Mouse (Mus musculus): ENCODE results near the gene Thsd4. TPM values are rescaled to one million over a fixed set of nuclear protein-coding genes. Genes with fewer than 3 reads are reported as not detected.

The Thsd4 gene
- polyA plus RNA-seq, 1 experiment from 2014 or later: 6.4 TPM

DNA sequence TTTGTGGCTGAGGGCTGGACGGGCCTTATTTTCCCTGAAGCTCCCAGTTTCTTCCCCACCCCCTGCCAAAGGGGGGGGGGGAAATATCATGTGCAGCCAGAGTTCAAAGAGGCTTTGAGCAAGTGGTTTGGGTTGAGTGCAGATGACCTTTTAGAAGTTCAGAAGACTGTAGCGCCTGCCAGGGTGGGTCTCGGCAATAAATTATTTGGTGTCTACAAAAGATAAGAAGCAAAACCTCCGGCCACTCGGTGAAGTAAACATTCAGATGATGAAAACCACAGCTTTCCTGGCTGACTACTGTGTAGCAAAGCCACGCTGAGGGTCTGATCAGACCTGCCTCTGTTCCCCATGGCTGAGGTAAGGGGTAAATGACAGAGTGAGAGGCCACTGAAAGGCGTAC is 116.1 kb downstream of the Thsd4 start:
- no peak overlapping the region for H3K27ac ChIP-seq
- no peak overlapping the region for H3K4me3 ChIP-seq (replicated peaks; ENCODE audit: low read length)
- WGBS: 73% methylated on average over 7 of the region's 7 CpGs
- no peak overlapping the region for H3K9ac ChIP-seq
- no peaks in the 10 kb centered on the region for H3K27me3 ChIP-seq (ENCODE audit: control insufficient read depth, insufficient read depth, low read length)
- no peaks in the 10 kb centered on the region for H3K9me3 ChIP-seq (ENCODE audit: control insufficient read depth, low read length)
- no peak overlapping the region for H3K4me2 ChIP-seq (replicated peaks)
- no peak for DNase-seq (ENCODE audit: low spot score)
- no peaks in the 10 kb centered on the region for H3K36me3 ChIP-seq (replicated peaks; ENCODE audit: control insufficient read depth, insufficient read depth)
- 0 out of 2 replicates have a peak, but pooled peaks cover 5% of the 10 kb centered on the region for H3K4me1 ChIP-seq (replicated peaks; ENCODE audit: control insufficient read depth, insufficient read depth, low read length)
- no peak for ATAC-seq (ENCODE audit: low FRiP score)

DNA sequence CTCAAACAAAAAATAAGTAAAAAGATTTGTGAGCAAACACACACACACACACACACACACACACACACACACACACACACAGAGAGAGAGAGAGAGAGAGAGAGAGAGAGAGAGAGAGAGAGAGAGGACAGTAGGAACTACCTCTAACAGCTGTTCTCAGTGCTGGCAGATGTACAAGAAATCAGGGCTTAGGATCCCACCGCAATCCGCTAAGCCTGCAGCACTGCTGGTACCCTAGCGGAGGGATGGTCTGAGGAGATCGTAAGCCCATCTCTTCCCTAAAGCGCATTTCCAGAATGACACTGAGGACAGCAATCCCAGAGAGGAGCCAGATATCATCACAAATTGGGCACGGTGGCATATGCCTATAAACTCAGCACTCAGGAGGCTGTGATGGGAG is 119.2 kb downstream of the Thsd4 start:
- no peaks in the 10 kb centered on the region for H3K9me3 ChIP-seq (ENCODE audit: control insufficient read depth, low read length)
- no peak for ATAC-seq (ENCODE audit: low FRiP score)
- H3K9ac ChIP-seq: no peak overlapping the region
- H3K27me3 ChIP-seq (ENCODE audit: control insufficient read depth, insufficient read depth, low read length): no peaks in the 10 kb centered on the region
- no peak overlapping the region for H3K27ac ChIP-seq
- no peaks in the 10 kb centered on the region for H3K36me3 ChIP-seq (replicated peaks; ENCODE audit: control insufficient read depth, insufficient read depth)
- H3K4me2 ChIP-seq (replicated peaks): no peak overlapping the region
- 90% methylated on average over 6 of the region's 6 CpGs for WGBS
- H3K4me1 ChIP-seq (replicated peaks; ENCODE audit: control insufficient read depth, insufficient read depth, low read length): no peaks in the 10 kb centered on the region
- DNase-seq (ENCODE audit: low spot score): no peak
- no peak overlapping the region for H3K4me3 ChIP-seq (replicated peaks; ENCODE audit: low read length)

DNA sequence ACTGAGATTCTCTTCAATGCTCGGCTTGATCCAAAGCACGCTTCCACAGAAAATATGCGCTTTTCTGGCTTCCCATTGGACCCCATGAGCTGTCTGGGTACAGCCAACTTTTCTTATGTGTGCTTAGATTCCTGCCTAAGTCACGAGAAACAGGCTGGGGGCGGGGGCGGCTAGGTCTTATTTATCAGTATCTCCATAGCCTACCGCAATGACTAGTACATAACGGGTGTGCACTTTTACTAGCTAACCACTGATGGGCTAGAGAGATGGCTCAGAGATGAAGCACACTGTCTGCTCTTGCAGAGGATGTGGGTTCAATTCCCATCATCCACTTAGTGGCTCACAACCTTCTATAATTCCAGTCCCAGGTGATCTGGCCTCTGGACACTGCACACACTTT is 121.8 kb downstream of the Thsd4 start:
- H3K9me3 ChIP-seq (ENCODE audit: control insufficient read depth, low read length): no peaks in the 10 kb centered on the region
- DNase-seq (ENCODE audit: low spot score) (no peak), ATAC-seq (ENCODE audit: low FRiP score) (no peak)
- H3K27me3 ChIP-seq (ENCODE audit: control insufficient read depth, insufficient read depth, low read length): no peaks in the 10 kb centered on the region
- WGBS: 96% methylated on average over 8 of the region's 8 CpGs
- no peak overlapping the region for H3K27ac ChIP-seq
- no peaks in the 10 kb centered on the region for H3K4me1 ChIP-seq (replicated peaks; ENCODE audit: control insufficient read depth, insufficient read depth, low read length)
- no peak overlapping the region for H3K4me3 ChIP-seq (replicated peaks; ENCODE audit: low read length)
- H3K36me3 ChIP-seq (replicated peaks; ENCODE audit: control insufficient read depth, insufficient read depth): no peaks in the 10 kb centered on the region
- no peak overlapping the region for H3K4me2 ChIP-seq (replicated peaks)
- H3K9ac ChIP-seq: no peak overlapping the region

DNA sequence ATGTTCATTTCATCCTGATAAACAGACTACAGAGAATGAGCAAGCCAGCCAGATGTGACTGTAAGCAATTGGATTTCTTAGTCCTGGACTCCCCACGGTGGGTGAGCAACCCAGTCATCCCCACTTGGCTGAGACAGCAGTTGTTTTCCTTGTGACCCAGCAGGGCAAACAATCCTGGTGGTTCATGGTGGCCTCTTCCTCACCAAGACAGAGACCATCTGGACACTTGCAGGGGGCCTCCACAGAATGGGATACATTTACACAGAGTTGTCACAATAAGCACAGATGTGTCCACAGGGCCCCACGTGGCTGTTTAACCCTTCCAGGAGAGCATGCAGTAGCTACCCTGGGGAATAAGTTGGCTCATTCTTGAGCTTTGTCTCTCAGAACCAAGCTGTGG is 123.8 kb downstream of the Thsd4 start:
- DNase-seq (ENCODE audit: low spot score) (no peak), ATAC-seq (ENCODE audit: low FRiP score) (no peak)
- H3K4me3 ChIP-seq (replicated peaks; ENCODE audit: low read length): no peak overlapping the region
- H3K9ac ChIP-seq: no peak overlapping the region
- no peak overlapping the region for H3K4me2 ChIP-seq (replicated peaks)
- WGBS: 44% methylated on average over 2 of the region's 2 CpGs
- H3K27ac ChIP-seq: no peak overlapping the region
- H3K9me3 ChIP-seq (ENCODE audit: control insufficient read depth, low read length): no peaks in the 10 kb centered on the region
- no peaks in the 10 kb centered on the region for H3K27me3 ChIP-seq (ENCODE audit: control insufficient read depth, insufficient read depth, low read length)
- H3K36me3 ChIP-seq (replicated peaks; ENCODE audit: control insufficient read depth, insufficient read depth): no peaks in the 10 kb centered on the region
- no peaks in the 10 kb centered on the region for H3K4me1 ChIP-seq (replicated peaks; ENCODE audit: control insufficient read depth, insufficient read depth, low read length)

DNA sequence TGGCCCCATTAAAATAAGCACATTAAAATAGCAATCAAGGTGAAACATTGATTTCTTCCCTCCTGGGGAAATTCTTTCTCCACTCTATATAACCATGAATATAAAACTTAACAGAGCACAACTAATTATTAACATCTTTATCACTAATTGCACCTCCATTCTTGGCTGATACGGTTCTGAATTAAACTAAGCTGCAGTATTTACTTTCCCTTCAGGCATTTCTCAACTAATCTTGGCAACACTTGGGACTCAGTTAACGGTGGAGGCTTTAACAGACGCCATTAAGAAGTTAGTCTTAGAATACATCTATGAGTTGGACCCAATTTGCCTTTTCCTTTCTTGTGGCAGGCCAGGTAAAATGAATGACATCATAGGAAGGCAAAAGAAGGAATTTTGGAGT is 125.8 kb downstream of the Thsd4 start:
- Histone ChIP-seq H3K9ac (no peak overlapping the region), H3K9me3 (ENCODE audit: control insufficient read depth, low read length) (no peaks in the 10 kb centered on the region), H3K4me2 (replicated peaks) (no peak overlapping the region), H3K36me3 (replicated peaks; ENCODE audit: control insufficient read depth, insufficient read depth) (no peaks in the 10 kb centered on the region), H3K27me3 (ENCODE audit: control insufficient read depth, insufficient read depth, low read length) (no peaks in the 10 kb centered on the region), H3K4me3 (replicated peaks; ENCODE audit: low read length) (no peak overlapping the region), H3K27ac (no peak overlapping the region), H3K4me1 (replicated peaks; ENCODE audit: control insufficient read depth, insufficient read depth, low read length) (no peaks in the 10 kb centered on the region)
- DNase-seq (ENCODE audit: low spot score) (no peak), ATAC-seq (ENCODE audit: low FRiP score) (no peak)
- 70% methylated on average over 3 of the region's 3 CpGs for WGBS

DNA sequence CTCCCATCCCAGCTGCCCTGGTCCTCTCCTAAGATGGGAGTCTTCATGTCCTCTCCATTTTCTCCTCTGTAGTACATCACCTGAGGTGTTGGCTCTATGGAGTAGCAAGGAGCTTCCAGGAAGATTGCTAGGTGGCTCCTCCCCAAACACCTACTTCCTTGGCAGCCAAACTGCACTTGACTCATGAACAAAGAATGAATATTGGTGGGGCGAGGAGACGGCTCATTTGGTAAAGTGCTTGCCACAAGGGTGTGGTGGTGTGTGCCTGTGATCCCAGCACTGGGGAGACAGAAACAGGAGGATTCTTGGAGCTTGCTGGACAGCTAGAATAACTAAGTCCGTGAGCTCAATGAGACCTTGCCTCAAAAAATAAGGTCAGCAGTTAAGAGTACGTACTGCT is 128.9 kb downstream of the Thsd4 start:
- Histone ChIP-seq H3K36me3 (replicated peaks; ENCODE audit: control insufficient read depth, insufficient read depth) (no peaks in the 10 kb centered on the region), H3K9me3 (ENCODE audit: control insufficient read depth, low read length) (no peaks in the 10 kb centered on the region), H3K4me3 (replicated peaks; ENCODE audit: low read length) (no peak overlapping the region), H3K4me2 (replicated peaks) (no peak overlapping the region), H3K9ac (no peak overlapping the region), H3K27ac (no peak overlapping the region), H3K4me1 (replicated peaks; ENCODE audit: control insufficient read depth, insufficient read depth, low read length) (no peaks in the 10 kb centered on the region), H3K27me3 (ENCODE audit: control insufficient read depth, insufficient read depth, low read length) (no peaks in the 10 kb centered on the region)
- DNase-seq (ENCODE audit: low spot score) (no peak), ATAC-seq (ENCODE audit: low FRiP score) (no peak)
- 95% methylated on average over 4 of the region's 4 CpGs for WGBS

DNA sequence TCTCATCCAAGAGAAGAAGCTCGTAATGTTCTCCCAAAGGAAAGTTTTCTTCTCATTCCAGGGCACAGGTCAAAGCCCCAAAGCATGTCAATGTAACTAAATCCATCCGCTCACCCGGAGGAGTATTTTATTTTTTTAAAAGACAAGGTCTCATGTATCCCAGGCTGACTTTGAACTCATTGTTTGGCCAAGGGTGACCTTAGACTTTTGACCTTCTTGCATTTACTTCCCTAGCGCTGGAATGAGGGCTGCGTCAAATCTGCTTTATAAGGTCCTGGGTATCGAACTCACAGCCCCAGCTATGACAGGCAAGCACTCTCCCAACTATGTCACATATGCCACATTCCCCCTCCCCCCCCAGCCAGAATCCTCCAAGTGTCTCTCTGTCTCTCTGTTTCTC is 137.1 kb downstream of the Thsd4 start:
- WGBS: 63% methylated on average over 6 of the region's 6 CpGs
- ATAC-seq (ENCODE audit: low FRiP score): no peak

DNA sequence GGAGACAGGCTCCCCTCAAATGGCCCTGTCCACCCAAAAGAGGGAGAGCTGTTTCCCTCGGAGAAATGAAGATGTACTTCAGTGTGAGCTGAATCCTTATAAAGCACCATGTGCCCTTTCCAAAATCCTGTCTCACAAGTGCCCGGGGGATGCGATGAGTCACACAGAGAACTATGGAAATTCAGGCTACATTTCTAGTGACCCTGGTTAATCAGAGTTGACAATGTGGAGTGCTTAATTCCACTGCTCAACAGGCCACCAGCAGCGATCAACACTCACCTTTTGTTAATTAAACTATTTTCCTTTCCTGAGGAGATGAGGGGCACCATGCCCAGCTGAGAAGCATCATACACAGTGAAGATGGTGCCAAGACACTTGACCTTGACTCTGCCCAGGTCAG is 138.9 kb downstream of the Thsd4 start:
- WGBS: 81% methylated on average over 4 of the region's 4 CpGs
- no peak for DNase-seq (ENCODE audit: low spot score)
- Histone ChIP-seq H3K36me3 (replicated peaks; ENCODE audit: control insufficient read depth, insufficient read depth) (no peaks in the 10 kb centered on the region), H3K9me3 (ENCODE audit: control insufficient read depth, low read length) (no peaks in the 10 kb centered on the region), H3K4me3 (replicated peaks; ENCODE audit: low read length) (no peak overlapping the region), H3K4me1 (replicated peaks; ENCODE audit: control insufficient read depth, insufficient read depth, low read length) (no peaks in the 10 kb centered on the region), H3K4me2 (replicated peaks) (no peak overlapping the region), H3K27me3 (ENCODE audit: control insufficient read depth, insufficient read depth, low read length) (no peaks in the 10 kb centered on the region), H3K27ac (no peak overlapping the region), H3K9ac (no peak overlapping the region)
- ATAC-seq (ENCODE audit: low FRiP score): no peak

More for the DNA sequence above, 137.1 kb downstream of the Thsd4 start:
- Histone ChIP-seq H3K27ac (no peak overlapping the region), H3K4me1 (replicated peaks; ENCODE audit: control insufficient read depth, insufficient read depth, low read length) (no peaks in the 10 kb centered on the region), H3K9me3 (ENCODE audit: control insufficient read depth, low read length) (no peaks in the 10 kb centered on the region), H3K4me2 (replicated peaks) (no peak overlapping the region), H3K9ac (no peak overlapping the region), H3K4me3 (replicated peaks; ENCODE audit: low read length) (no peak overlapping the region), H3K27me3 (ENCODE audit: control insufficient read depth, insufficient read depth, low read length) (no peaks in the 10 kb centered on the region), H3K36me3 (replicated peaks; ENCODE audit: control insufficient read depth, insufficient read depth) (no peaks in the 10 kb centered on the region)
- DNase-seq (ENCODE audit: low spot score): no peak

DNA sequence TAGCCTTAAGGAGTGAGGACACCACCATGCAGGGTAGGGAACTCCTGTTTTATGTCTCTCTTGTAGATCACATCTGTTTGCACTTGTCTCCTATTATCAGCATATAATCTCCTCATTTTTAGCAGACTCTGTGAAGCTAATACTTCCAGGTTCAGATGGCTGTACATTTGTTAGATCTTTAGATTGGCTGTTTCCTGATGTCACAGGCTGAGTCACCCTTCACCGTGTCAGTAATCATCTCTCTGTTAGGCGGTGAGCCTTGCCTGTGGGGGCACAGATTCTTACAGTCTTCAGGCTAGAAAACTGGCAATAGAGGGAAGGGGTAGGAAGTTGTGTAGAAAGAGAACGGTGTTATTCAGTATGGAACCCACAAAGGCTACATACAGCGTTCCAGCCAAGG is 139.3 kb downstream of the Thsd4 start:
- DNase-seq (ENCODE audit: low spot score) (no peak), ATAC-seq (ENCODE audit: low FRiP score) (no peak)
- H3K9me3 ChIP-seq (ENCODE audit: control insufficient read depth, low read length): no peaks in the 10 kb centered on the region
- H3K4me2 ChIP-seq (replicated peaks): no peak overlapping the region
- H3K4me1 ChIP-seq (replicated peaks; ENCODE audit: control insufficient read depth, insufficient read depth, low read length): no peaks in the 10 kb centered on the region
- H3K4me3 ChIP-seq (replicated peaks; ENCODE audit: low read length): no peak overlapping the region
- no peak overlapping the region for H3K9ac ChIP-seq
- 77% methylated on average over 4 of the region's 4 CpGs for WGBS
- H3K27me3 ChIP-seq (ENCODE audit: control insufficient read depth, insufficient read depth, low read length): no peaks in the 10 kb centered on the region
- no peak overlapping the region for H3K27ac ChIP-seq
- H3K36me3 ChIP-seq (replicated peaks; ENCODE audit: control insufficient read depth, insufficient read depth): no peaks in the 10 kb centered on the region

DNA sequence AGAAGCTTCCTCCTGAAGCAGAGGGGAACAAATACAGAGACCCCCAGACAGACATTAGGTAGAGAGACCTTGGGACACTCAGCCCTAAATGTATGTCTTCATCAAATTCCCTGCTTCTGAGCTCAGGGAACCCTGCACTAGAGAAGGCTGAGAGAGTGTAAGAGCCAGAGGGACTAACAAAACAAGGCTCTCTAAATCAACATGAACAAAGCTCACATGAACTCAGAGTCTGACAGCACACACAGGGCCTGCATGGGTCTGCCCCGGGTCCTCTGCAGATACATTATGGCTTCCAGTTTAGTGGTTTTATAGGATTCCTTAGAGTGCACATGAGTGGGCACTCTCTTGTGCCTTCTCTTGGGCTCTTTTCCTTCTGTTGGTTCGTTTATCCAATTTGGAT is 140.8 kb downstream of the Thsd4 start:
- Histone ChIP-seq H3K9me3 (ENCODE audit: control insufficient read depth, low read length) (no peaks in the 10 kb centered on the region), H3K27me3 (ENCODE audit: control insufficient read depth, insufficient read depth, low read length) (no peaks in the 10 kb centered on the region), H3K36me3 (replicated peaks; ENCODE audit: control insufficient read depth, insufficient read depth) (no peaks in the 10 kb centered on the region), H3K4me2 (replicated peaks) (no peak overlapping the region), H3K9ac (no peak overlapping the region), H3K4me3 (replicated peaks; ENCODE audit: low read length) (no peak overlapping the region), H3K4me1 (replicated peaks; ENCODE audit: control insufficient read depth, insufficient read depth, low read length) (no peaks in the 10 kb centered on the region), H3K27ac (no peak overlapping the region)
- DNase-seq (ENCODE audit: low spot score): no peak
- 84% methylated on average over 2 of the region's 2 CpGs for WGBS
- no peak for ATAC-seq (ENCODE audit: low FRiP score)

Data from hindbrain, embryonic 14.5 days (tissue).